Mouse (Mus musculus) midbrain, embryonic 13.5 days (tissue): ENCODE results near the gene Kif22. TPM values are rescaled to one million over a fixed set of nuclear protein-coding genes. Genes with fewer than 3 reads are reported as not detected.
"Not testable (repeated sequence)": the region's sequence is repeated elsewhere in the genome, so short reads cannot be mapped to it uniquely, and the experiment has no call there.

ENCODE experiments used
- ATAC-seq: fragments of 200-750 bp; cut with Nextera tagmentation; 2 replicates; pipeline ENCODE4 v1.8.0; 2017; ENCODE audit warnings: mild to moderate bottlenecking, moderate TSS enrichment, moderate library complexity
- H3K27ac ChIP-seq: fragments of 300-500 bp; sonication (generic); 2 replicates; pipeline ENCODE4 v1.5.1; 2015; ENCODE audit warnings: inconsistent platforms, mild to moderate bottlenecking, moderate library complexity
- H3K27me3 ChIP-seq: fragments of 300-500 bp; sonication (generic); 2 replicates; pipeline ENCODE4 v1.6.1; 2015; ENCODE audit warnings: mild to moderate bottlenecking, inconsistent platforms
- H3K36me3 ChIP-seq: fragments of 300-500 bp; sonication (generic); 2 replicates; pipeline ENCODE4 v1.6.1; 2015; ENCODE audit warnings: mild to moderate bottlenecking, inconsistent platforms
- H3K4me1 ChIP-seq: fragments of 300-500 bp; sonication (generic); replicated peaks from 2 replicates; pipeline ENCODE4 v1.6.1; 2015; ENCODE audit warnings: inconsistent platforms
- H3K4me2 ChIP-seq: fragments of 300-500 bp; sonication (generic); replicated peaks from 2 replicates; pipeline ENCODE4 v1.6.1; 2015; ENCODE audit warnings: moderate library complexity, mild to moderate bottlenecking, inconsistent platforms
- H3K4me3 ChIP-seq: fragments of 300-500 bp; sonication (generic); replicated peaks from 2 replicates; pipeline ENCODE4 v1.5.1; 2015; ENCODE audit warnings: mild to moderate bottlenecking, inconsistent platforms
- H3K9ac ChIP-seq: fragments of 300-500 bp; sonication (generic); replicated peaks from 2 replicates; pipeline ENCODE4 v1.6.1; 2015; ENCODE audit warnings: mild to moderate bottlenecking, inconsistent platforms
- H3K9me3 ChIP-seq: fragments of 300-500 bp; sonication (generic); 2 replicates; pipeline ENCODE4 v1.6.1; 2016; ENCODE audit warnings: mild to moderate bottlenecking, inconsistent platforms
- WGBS: fragments of 180-500 bp; shearing (Covaris S2); methylation state at CpG from one replicate; pipeline ENCODE4 v1.1.7; 2015; 5-methylcytosine and 5-hydroxymethylcytosine counted together
- polyA plus RNA-seq: library from polyadenylated mRNA; unstranded; fragments of >200 nt; fragmentation: Nextera tagmentation; extraction: Ambion mirVana; gene quantifications from 2 replicates; pipeline ENCODE4 v1.2.1, GENCODE M21; 2015

Gene Kif22
- 57.5 and 61.0 TPM in 2 replicates for polyA plus RNA-seq

GRCm38 (mm10) chr7:127041851-127042672 is at the start of gene Kif22:
Gene Kif22, minus strand, starts transcription at chr7:127042471.
- Histone ChIP-seq H3K4me3 (peak within 1 kb of the TSS; percentile 80), H3K4me1 (peaks cover 21% of the 10 kb centered on the region), H3K36me3 (peaks cover 4% of the 10 kb centered on the region; the same call in 1 of the 2 replicates), H3K27me3 (no peaks in the 10 kb centered on the region), H3K9ac (peak within 1 kb of the TSS; percentile 82), H3K9me3 (no peaks in the 10 kb centered on the region), H3K4me2 (peak within 1 kb of the TSS; percentile 92), H3K27ac (peak within 1 kb of the TSS; percentile 71)
- ATAC-seq, result peak; percentile 91
- under 1% methylated on average over 53 of the region's 53 CpGs for WGBS

- H3K9ac ChIP-seq, result 0 out of 2 replicates have a peak within 1 kb of the TSS, but pooled peaks have one; percentile 10
- ATAC-seq, result no peak
- H3K4me3 ChIP-seq, result no peak within 1 kb of the TSS
- no peaks in the 10 kb centered on the region for H3K36me3 ChIP-seq
- no peak within 1 kb of the TSS for H3K4me2 ChIP-seq
- H3K27me3 ChIP-seq, result no peaks in the 10 kb centered on the region
- H3K27ac ChIP-seq, result no peak within 1 kb of the TSS
- no peaks in the 10 kb centered on the region for H3K9me3 ChIP-seq
- WGBS, result 77% methylated on average over 16 of the region's 16 CpGs
- peaks cover 9% of the 10 kb centered on the region for H3K4me1 ChIP-seq
Measured at GRCm38 (mm10) chr7:127091114-127091896, 49.0 kb upstream of the Kif22 start, which contains the start of gene AI467606. Gene AI467606, plus strand, starts transcription at chr7:127091359.

DNA sequence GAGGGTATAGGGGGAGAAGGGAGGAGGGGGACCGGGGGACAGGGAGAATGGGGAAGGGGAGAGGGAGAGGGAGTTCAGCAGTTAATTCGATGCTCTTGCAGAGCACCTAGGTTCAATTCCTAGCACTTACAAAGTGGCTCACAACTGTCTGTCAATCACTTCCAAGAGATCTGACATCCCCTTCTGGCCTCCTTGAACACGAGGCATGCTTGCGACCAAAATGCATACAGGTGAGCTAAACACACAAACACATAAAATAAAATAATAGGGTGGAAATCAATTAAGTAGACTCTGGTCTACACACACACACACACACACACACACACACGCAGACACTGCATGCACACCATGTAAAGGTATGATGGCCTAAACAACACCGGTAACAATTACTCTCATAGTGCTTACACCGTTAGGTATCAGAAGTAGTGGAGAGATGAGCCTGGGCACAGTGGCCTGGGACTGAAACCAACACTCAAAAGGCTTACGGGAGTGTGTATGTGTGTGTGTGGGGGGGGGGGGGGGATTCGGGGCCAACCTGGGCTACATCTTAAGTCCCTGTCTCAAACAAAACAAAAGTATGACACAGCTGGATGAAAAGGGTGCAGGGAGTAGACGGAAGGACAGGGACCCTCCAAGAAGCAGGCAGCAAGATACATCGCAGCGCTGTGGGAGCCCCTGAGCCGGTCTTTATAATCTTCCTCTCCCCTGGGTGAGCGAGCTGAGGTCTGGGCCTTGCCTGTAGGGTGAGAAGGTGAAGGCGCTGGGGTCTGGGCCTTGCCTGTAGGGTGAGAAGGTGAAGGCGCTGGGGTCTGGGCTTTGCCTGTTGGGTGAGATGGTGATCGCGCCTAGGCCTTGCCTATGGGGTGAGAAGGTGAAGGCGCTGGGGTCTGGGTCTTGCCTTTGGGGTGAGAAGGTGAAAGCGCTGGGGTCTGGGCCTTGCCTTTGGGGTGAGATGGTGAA is 48.2 kb upstream of the Kif22 start:
- no peak for ATAC-seq
- Histone ChIP-seq H3K4me1 (peaks cover 9% of the 10 kb centered on the region), H3K36me3 (no peaks in the 10 kb centered on the region), H3K9ac (no peak overlapping the region), H3K4me3 (no peak overlapping the region), H3K27me3 (no peaks in the 10 kb centered on the region), H3K27ac (no peak overlapping the region), H3K4me2 (no peak overlapping the region), H3K9me3 (no peaks in the 10 kb centered on the region)
- WGBS, result 83% methylated on average over 20 of the region's 20 CpGs

DNA sequence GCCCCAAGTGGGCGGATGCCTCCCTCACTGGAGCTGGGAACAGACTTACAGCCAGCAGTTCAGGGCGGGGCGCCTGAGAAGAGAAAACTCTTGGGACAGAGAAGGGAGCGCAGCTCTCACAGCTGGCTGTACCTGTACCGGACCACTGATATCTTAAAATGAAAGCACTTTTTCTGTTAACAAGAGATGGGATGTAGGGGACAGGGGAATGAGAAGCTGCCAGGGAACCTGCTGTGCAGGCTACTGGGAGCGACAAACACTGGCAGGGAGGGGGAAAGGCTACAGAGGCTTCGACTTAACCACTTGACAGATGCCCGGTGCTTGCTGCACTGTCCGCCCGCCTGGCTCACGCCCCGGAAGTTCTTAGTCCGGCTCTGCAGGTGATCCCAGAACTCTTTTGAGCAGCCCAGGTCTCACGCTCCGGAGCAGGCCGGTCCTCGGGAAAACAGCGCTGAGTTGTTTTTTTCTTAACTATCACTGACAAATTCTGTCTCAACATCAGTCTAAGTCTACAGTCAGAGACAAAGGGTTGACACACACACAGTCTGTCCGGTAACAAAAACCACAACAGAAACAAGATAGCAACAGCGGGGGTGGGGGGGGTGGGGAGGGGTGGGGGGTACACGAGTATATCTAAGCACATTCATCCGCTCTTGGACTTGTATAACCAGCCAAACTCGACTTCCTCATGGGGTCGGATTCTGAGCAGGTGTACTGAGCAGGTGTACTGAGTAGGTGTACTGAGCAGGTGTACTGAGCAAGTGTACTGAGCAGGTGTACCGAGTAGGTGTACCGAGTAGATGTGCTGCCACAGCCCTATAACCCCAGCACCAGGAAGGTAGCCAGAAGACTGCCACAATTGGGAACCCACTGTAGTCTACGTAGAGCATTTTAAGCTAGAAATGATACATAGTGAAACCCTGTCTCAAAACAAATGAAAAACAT is 46.9 kb upstream of the Kif22 start:
- H3K4me3 ChIP-seq, result peak overlapping the region; percentile 21

GRCm38 (mm10) chr7:127088083-127088482 is 45.8 kb upstream of the Kif22 start:
- WGBS, result 92% methylated on average over 3 of the region's 3 CpGs
- no peak for ATAC-seq

More for the DNA sequence above, 46.9 kb upstream of the Kif22 start:
- Histone ChIP-seq H3K36me3 (no peaks in the 10 kb centered on the region), H3K9me3 (no peaks in the 10 kb centered on the region), H3K27ac (no peak overlapping the region), H3K27me3 (no peaks in the 10 kb centered on the region), H3K9ac (peak overlapping the region; percentile 53; the same call in 1 of the 2 replicates), H3K4me2 (peak overlapping the region; percentile 47), H3K4me1 (peaks cover 9% of the 10 kb centered on the region)
- 22% methylated on average over 27 of the region's 27 CpGs for WGBS
- ATAC-seq, result no peak

DNA sequence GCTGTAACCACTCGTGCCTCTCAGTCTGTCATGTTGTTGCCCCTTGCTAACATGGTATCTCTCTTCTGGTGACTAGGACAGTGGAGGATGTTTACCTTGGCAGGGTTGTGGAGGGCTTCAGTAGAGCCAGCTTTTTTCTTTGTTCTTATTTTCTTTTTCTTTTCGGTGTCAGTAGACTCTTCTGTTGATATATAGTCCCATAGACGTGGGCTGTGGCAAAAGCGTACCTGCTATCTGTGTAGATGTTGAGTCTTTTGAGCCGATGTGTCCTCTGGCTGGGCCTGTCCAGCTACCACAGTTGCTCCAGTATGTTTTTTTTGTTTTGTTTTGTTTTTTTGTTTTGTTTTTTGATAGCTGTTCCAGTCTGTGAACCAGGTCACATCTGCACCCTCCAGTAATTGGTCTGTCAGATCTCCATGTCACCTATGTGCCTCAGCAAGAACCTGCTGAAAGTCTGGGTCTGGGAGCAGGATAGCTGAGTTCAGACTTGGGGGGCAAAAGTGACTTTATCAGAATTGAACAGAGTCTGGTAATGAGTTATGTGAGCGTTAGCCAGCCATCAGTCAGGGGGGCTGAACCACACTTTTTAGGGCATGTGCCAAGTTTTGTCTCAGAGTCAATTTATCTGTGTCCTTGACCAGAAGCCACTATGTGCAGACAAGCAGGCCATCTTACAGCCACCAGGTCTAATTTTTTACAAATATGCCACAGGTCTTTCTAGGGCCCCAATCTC is 45.2 kb upstream of the Kif22 start, which contains the start of gene Zg16:
Gene Zg16 (minus strand): TSS at position 51 of the 733 bp plus-strand sequence.
- H3K9me3 ChIP-seq, H3K27me3 ChIP-seq, H3K27ac ChIP-seq, H3K36me3 ChIP-seq, ATAC-seq, H3K4me3 ChIP-seq, H3K4me1 ChIP-seq, H3K9ac ChIP-seq, H3K4me2 ChIP-seq: not testable (repeated sequence)
- 88% methylated on average over 6 of the region's 6 CpGs for WGBS

More at GRCm38 (mm10) chr7:127088083-127088482, 45.8 kb upstream of the Kif22 start:
- H3K9me3 ChIP-seq, result no peaks in the 10 kb centered on the region
- H3K4me2 ChIP-seq, result no peak overlapping the region
- no peaks in the 10 kb centered on the region for H3K27me3 ChIP-seq
- no peak overlapping the region for H3K27ac ChIP-seq
- no peak overlapping the region for H3K9ac ChIP-seq
- H3K4me3 ChIP-seq, result no peak overlapping the region
- H3K36me3 ChIP-seq, result no peaks in the 10 kb centered on the region
- peaks cover 9% of the 10 kb centered on the region for H3K4me1 ChIP-seq

GRCm38 (mm10) chr7:127085751-127086150 is 43.5 kb upstream of the Kif22 start:
- 81% methylated on average over 6 of the region's 6 CpGs for WGBS
- H3K4me3 ChIP-seq, result not testable (repeated sequence)

DNA sequence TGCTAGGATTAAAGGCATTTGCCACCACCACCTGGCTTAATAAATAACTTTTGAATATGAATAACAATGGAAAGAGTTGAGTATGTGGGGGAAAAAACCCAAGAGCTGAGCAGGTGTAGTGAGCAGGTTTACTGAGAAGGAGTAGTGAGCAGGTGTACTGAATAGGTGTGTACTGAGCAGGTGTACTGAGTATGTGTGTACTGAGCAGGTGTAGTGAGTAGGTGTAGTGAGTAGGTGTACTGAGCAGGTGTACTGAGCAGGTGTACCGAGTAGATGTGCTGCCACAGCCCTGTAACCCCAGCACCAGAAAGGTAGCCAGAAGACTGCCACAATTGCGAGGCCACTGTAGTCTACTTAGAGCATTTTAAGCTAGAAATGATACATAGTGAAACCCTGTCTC is 42.5 kb upstream of the Kif22 start:
- Histone ChIP-seq H3K4me1 (peaks cover 9% of the 10 kb centered on the region), H3K27ac (no peak overlapping the region), H3K4me2 (no peak overlapping the region), H3K4me3 (no peak overlapping the region), H3K27me3 (no peaks in the 10 kb centered on the region), H3K9me3 (no peaks in the 10 kb centered on the region), H3K36me3 (no peaks in the 10 kb centered on the region), H3K9ac (no peak overlapping the region)
- no peak for ATAC-seq
- 85% methylated on average over 2 of the region's 2 CpGs for WGBS

More at GRCm38 (mm10) chr7:127085751-127086150, 43.5 kb upstream of the Kif22 start:
- not testable (repeated sequence) for H3K27ac ChIP-seq, H3K4me2 ChIP-seq, H3K9me3 ChIP-seq, H3K4me1 ChIP-seq, H3K27me3 ChIP-seq, H3K9ac ChIP-seq, ATAC-seq, H3K36me3 ChIP-seq

- Histone ChIP-seq H3K4me1 (peaks cover under 1% of the 10 kb centered on the region), H3K36me3 (no peaks in the 10 kb centered on the region), H3K4me3 (no peak overlapping the region), H3K9ac (no peak overlapping the region), H3K4me2 (no peak overlapping the region), H3K27ac (no peak overlapping the region), H3K27me3 (no peaks in the 10 kb centered on the region), H3K9me3 (no peaks in the 10 kb centered on the region)
- 89% methylated on average over 4 of the region's 4 CpGs for WGBS
- ATAC-seq, result no peak
Measured at GRCm38 (mm10) chr7:127083689-127084088, 41.4 kb upstream of the Kif22 start.

DNA sequence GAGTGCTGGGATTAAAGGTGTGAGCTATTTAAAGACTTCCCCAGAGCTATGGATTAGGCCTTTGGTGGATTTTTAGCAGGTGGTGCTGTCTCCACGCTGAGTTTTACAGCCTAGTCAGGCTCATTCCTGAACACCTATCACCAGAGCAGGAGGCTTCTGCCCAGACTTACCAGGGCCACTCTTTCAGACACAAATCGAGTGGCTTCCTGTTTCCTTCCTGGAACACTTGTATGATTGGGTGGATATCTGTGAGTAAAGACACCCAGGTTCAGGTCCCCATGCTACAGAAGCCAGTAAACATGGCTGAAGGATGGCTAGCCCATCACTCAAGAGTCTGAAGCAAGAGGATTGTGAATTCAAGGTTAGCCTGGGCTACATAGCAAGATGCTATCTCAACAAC is 40.7 kb upstream of the Kif22 start:
- Histone ChIP-seq H3K4me1 (no peaks in the 10 kb centered on the region), H3K4me2 (no peak overlapping the region), H3K4me3 (no peak overlapping the region), H3K27ac (no peak overlapping the region), H3K36me3 (no peaks in the 10 kb centered on the region), H3K9me3 (no peaks in the 10 kb centered on the region), H3K9ac (no peak overlapping the region), H3K27me3 (no peaks in the 10 kb centered on the region)
- no peak for ATAC-seq
- WGBS, result 65% methylated on average over 2 of the region's 2 CpGs
